Mouse (Mus musculus): ENCODE results near the gene Plau.

The Plau gene

GRCm38 (mm10) chr14:20844671-20845576 is 8.5 kb downstream of the Plau start:
- in situ Hi-C loops (cut with MboI, MseI) = no loop called here

- in situ Hi-C loops (cut with MboI, MseI) = no loop called here
Measured at GRCm38 (mm10) chr14:20845577-20846088, 9.2 kb downstream of the Plau start.

GRCm38 (mm10) chr14:20846214-20846613 is 9.8 kb downstream of the Plau start:
- in situ Hi-C loops (cut with MboI, MseI) = no loop called here

GRCm38 (mm10) chr14:20847637-20848129 is 11.2 kb downstream of the Plau start:
- in situ Hi-C loops (cut with MboI, MseI) = no loop called here

- in situ Hi-C loops (cut with MboI, MseI) = loop anchor here (5.0 kb wide), 1 partner anchor 67 kb away; no protein-coding TSS in a partner anchor
Measured at GRCm38 (mm10) chr14:20849753-20850152, 13.3 kb downstream of the Plau start.

GRCm38 (mm10) chr14:20850498-20850897 is 14.0 kb downstream of the Plau start:
- in situ Hi-C loops (cut with MboI, MseI) = loop anchor here (5.0 kb wide), 1 partner anchor 68 kb away; no protein-coding TSS in a partner anchor

- in situ Hi-C loops (cut with MboI, MseI) = loop anchor here (5.0 kb wide), 1 partner anchor 69 kb away; no protein-coding TSS in a partner anchor
Measured at GRCm38 (mm10) chr14:20851776-20852175, 15.3 kb downstream of the Plau start.

- in situ Hi-C loops (cut with MboI, MseI) = no loop called here
Measured at GRCm38 (mm10) chr14:20861152-20861551, 24.7 kb downstream of the Plau start.

GRCm38 (mm10) chr14:20861559-20861958 is 25.1 kb downstream of the Plau start:
- in situ Hi-C loops (cut with MboI, MseI) = no loop called here

- in situ Hi-C loops (cut with MboI, MseI) = no loop called here
Measured at GRCm38 (mm10) chr14:20863306-20864065, 27.0 kb downstream of the Plau start.

- in situ Hi-C loops (cut with MboI, MseI) = no loop called here
Measured at GRCm38 (mm10) chr14:20864192-20864591, 27.7 kb downstream of the Plau start.

GRCm38 (mm10) chr14:20865604-20866003 is 29.1 kb downstream of the Plau start:
- in situ Hi-C loops (cut with MboI, MseI) = no loop called here

- in situ Hi-C loops (cut with MboI, MseI) = no loop called here
Measured at GRCm38 (mm10) chr14:20866365-20866764, 29.9 kb downstream of the Plau start.

- in situ Hi-C loops (cut with MboI, MseI) = loop anchor here (10.0 kb wide), 2 partner anchors 105 to 145 kb away; no protein-coding TSS in a partner anchor
Measured at GRCm38 (mm10) chr14:20870110-20870509, 33.6 kb downstream of the Plau start.

- in situ Hi-C loops (cut with MboI, MseI) = loop anchor here (10.0 kb wide), 2 partner anchors 107 to 147 kb away; no protein-coding TSS in a partner anchor
Measured at GRCm38 (mm10) chr14:20871495-20871894, 35.0 kb downstream of the Plau start.

GRCm38 (mm10) chr14:20873307-20873706 is 36.8 kb downstream of the Plau start:
- in situ Hi-C loops (cut with MboI, MseI) = loop anchor here (10.0 kb wide), 2 partner anchors 109 to 149 kb away; no protein-coding TSS in a partner anchor

- in situ Hi-C loops (cut with MboI, MseI) = loop anchor here (10.0 kb wide), 2 partner anchors 109 to 149 kb away; no protein-coding TSS in a partner anchor
Measured at GRCm38 (mm10) chr14:20873931-20874330, 37.5 kb downstream of the Plau start.

- in situ Hi-C loops (cut with MboI, MseI) = no loop called here
Measured at GRCm38 (mm10) chr14:20884691-20885090, 48.2 kb downstream of the Plau start.

GRCm38 (mm10) chr14:20885091-20885888 is 48.8 kb downstream of the Plau start:
- in situ Hi-C loops (cut with MboI, MseI) = no loop called here

- in situ Hi-C loops (cut with MboI, MseI) = no loop called here
Measured at GRCm38 (mm10) chr14:20886266-20886665, 49.8 kb downstream of the Plau start.
